Mouse (Mus musculus): ENCODE results near the gene Prr5l. TPM values are rescaled to one million over a fixed set of nuclear protein-coding genes. Genes with fewer than 3 reads are reported as not detected.

Gene Prr5l
- polyA plus RNA-seq, 1 experiment from 2014 or later, result 21.5 TPM

- H3K4me1 ChIP-seq (replicated peaks; ENCODE audit: control insufficient read depth, insufficient read depth, low read length), result peaks cover 3% of the 10 kb centered on the region; the same call in 1 of the 2 replicates
- H3K9me3 ChIP-seq (ENCODE audit: control insufficient read depth, low read length), result no peaks in the 10 kb centered on the region
- no peaks in the 10 kb centered on the region for H3K36me3 ChIP-seq (ENCODE audit: control insufficient read depth, insufficient read depth, low read length)
- ATAC-seq (replicated peaks; ENCODE audit: low FRiP score) (no peak), DNase-seq (ENCODE audit: low spot score) (no peak)
- H3K4me2 ChIP-seq (ENCODE audit: low read depth, low read length, severe bottlenecking), result no peak overlapping the region
- H3K27me3 ChIP-seq (ENCODE audit: control insufficient read depth, insufficient read depth, low read length), result no peaks in the 10 kb centered on the region
- WGBS, result 85% methylated on average over 15 of the region's 15 CpGs
- H3K27ac ChIP-seq (ENCODE audit: low read depth, low read length), result no peak overlapping the region
- no peak overlapping the region for H3K4me3 ChIP-seq (ENCODE audit: low read depth, low read length)
- H3K9ac ChIP-seq (ENCODE audit: low read length), result no peak overlapping the region
Measured at GRCm38 (mm10) chr2:101909326-101910080, 26.7 kb upstream of the Prr5l start.

GRCm38 (mm10) chr2:101908773-101909172, 25.9 kb upstream of the Prr5l start:
- Histone ChIP-seq H3K4me3 (ENCODE audit: low read depth, low read length) (no peak overlapping the region), H3K36me3 (ENCODE audit: control insufficient read depth, insufficient read depth, low read length) (no peaks in the 10 kb centered on the region), H3K4me2 (ENCODE audit: low read depth, low read length, severe bottlenecking) (no peak overlapping the region), H3K9me3 (ENCODE audit: control insufficient read depth, low read length) (no peaks in the 10 kb centered on the region), H3K27ac (ENCODE audit: low read depth, low read length) (no peak overlapping the region), H3K4me1 (replicated peaks; ENCODE audit: control insufficient read depth, insufficient read depth, low read length) (peaks cover 3% of the 10 kb centered on the region; the same call in 1 of the 2 replicates), H3K27me3 (ENCODE audit: control insufficient read depth, insufficient read depth, low read length) (no peaks in the 10 kb centered on the region), H3K9ac (ENCODE audit: low read length) (no peak overlapping the region)
- no peak for DNase-seq (ENCODE audit: low spot score)
- 73% methylated on average over 13 of the region's 13 CpGs for WGBS
- no peak for ATAC-seq (replicated peaks; ENCODE audit: low FRiP score)

DNA sequence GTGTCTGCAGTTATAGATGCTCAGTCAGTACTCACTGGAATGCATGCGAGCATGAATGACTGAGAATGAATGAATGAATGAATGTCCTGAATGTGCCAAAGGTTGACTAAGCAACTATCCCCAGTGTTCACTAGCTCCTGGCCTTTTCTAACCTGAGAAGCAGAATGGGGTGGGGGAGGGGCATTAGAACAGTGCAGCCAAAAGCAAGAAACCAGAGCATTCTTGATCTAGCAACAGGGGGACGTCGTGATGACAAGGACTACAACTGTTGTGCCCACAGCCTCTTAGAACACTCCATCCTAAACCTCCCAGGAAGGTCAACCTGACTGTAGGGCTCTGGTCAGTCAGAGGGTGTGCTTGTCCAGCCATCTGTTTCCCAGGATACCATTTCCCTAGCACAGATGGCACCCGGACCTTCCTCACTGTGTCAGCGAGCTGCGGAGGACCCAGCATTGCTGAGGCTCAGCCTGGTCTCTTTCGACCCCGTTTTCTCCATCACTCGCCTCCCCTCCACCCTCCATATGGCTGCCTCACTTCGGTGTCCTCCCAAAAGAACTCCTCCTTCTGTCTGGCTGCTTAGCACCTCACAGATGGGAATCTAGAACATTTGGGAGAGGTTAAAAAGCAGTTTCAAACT, 24.7 kb upstream of the Prr5l start:
- WGBS, result 75% methylated on average over 10 of the region's 10 CpGs
- Histone ChIP-seq H3K4me1 (replicated peaks; ENCODE audit: control insufficient read depth, insufficient read depth, low read length) (peaks cover 3% of the 10 kb centered on the region; the same call in 1 of the 2 replicates), H3K27ac (ENCODE audit: low read depth, low read length) (no peak overlapping the region), H3K4me3 (ENCODE audit: low read depth, low read length) (no peak overlapping the region), H3K9ac (ENCODE audit: low read length) (no peak overlapping the region), H3K36me3 (ENCODE audit: control insufficient read depth, insufficient read depth, low read length) (no peaks in the 10 kb centered on the region), H3K4me2 (ENCODE audit: low read depth, low read length, severe bottlenecking) (no peak overlapping the region), H3K27me3 (ENCODE audit: control insufficient read depth, insufficient read depth, low read length) (no peaks in the 10 kb centered on the region), H3K9me3 (ENCODE audit: control insufficient read depth, low read length) (no peaks in the 10 kb centered on the region)
- ATAC-seq (replicated peaks; ENCODE audit: low FRiP score), result 0 out of 2 replicates have a peak, but pooled peaks have one; percentile 3
- no peak for DNase-seq (ENCODE audit: low spot score)

GRCm38 (mm10) chr2:101906379-101906690, 23.5 kb upstream of the Prr5l start:
- DNase-seq (ENCODE audit: low spot score) (no peak), ATAC-seq (replicated peaks; ENCODE audit: low FRiP score) (peak; percentile 57)
- 57% methylated on average over 5 of the region's 5 CpGs for WGBS
- no peak overlapping the region for H3K4me2 ChIP-seq (ENCODE audit: low read depth, low read length, severe bottlenecking)
- peaks cover 3% of the 10 kb centered on the region; the same call in 1 of the 2 replicates for H3K4me1 ChIP-seq (replicated peaks; ENCODE audit: control insufficient read depth, insufficient read depth, low read length)
- no peak overlapping the region for H3K4me3 ChIP-seq (ENCODE audit: low read depth, low read length)
- H3K27me3 ChIP-seq (ENCODE audit: control insufficient read depth, insufficient read depth, low read length), result no peaks in the 10 kb centered on the region
- no peak overlapping the region for H3K27ac ChIP-seq (ENCODE audit: low read depth, low read length)
- no peaks in the 10 kb centered on the region for H3K36me3 ChIP-seq (ENCODE audit: control insufficient read depth, insufficient read depth, low read length)
- H3K9ac ChIP-seq (ENCODE audit: low read length), result no peak overlapping the region; the same call in 1 of the 2 replicates
- no peaks in the 10 kb centered on the region for H3K9me3 ChIP-seq (ENCODE audit: control insufficient read depth, low read length)

- no peak overlapping the region for H3K4me3 ChIP-seq (ENCODE audit: low read depth, low read length)
- no peaks in the 10 kb centered on the region for H3K9me3 ChIP-seq (ENCODE audit: control insufficient read depth, low read length)
- H3K4me2 ChIP-seq (ENCODE audit: low read depth, low read length, severe bottlenecking), result peak overlapping the region; percentile 34
- DNase-seq (ENCODE audit: low spot score) (peak; percentile 91), ATAC-seq (replicated peaks; ENCODE audit: low FRiP score) (peak; percentile 75)
- WGBS, result 24% methylated on average over 21 of the region's 21 CpGs
- H3K27ac ChIP-seq (ENCODE audit: low read depth, low read length), result no peak overlapping the region; the same call in 1 of the 2 replicates
- H3K36me3 ChIP-seq (ENCODE audit: control insufficient read depth, insufficient read depth, low read length), result no peaks in the 10 kb centered on the region
- H3K27me3 ChIP-seq (ENCODE audit: control insufficient read depth, insufficient read depth, low read length), result no peaks in the 10 kb centered on the region
- H3K4me1 ChIP-seq (replicated peaks; ENCODE audit: control insufficient read depth, insufficient read depth, low read length), result peaks cover 3% of the 10 kb centered on the region; the same call in 1 of the 2 replicates
- H3K9ac ChIP-seq (ENCODE audit: low read length), result peak overlapping the region; percentile 44
Measured at GRCm38 (mm10) chr2:101905534-101906378, 22.9 kb upstream of the Prr5l start.

- no peak overlapping the region for H3K4me2 ChIP-seq (ENCODE audit: low read depth, low read length, severe bottlenecking)
- DNase-seq (ENCODE audit: low spot score) (no peak), ATAC-seq (replicated peaks; ENCODE audit: low FRiP score) (no peak)
- H3K27me3 ChIP-seq (ENCODE audit: control insufficient read depth, insufficient read depth, low read length), result no peaks in the 10 kb centered on the region
- H3K4me1 ChIP-seq (replicated peaks; ENCODE audit: control insufficient read depth, insufficient read depth, low read length), result peaks cover 3% of the 10 kb centered on the region; the same call in 1 of the 2 replicates
- H3K27ac ChIP-seq (ENCODE audit: low read depth, low read length), result no peak overlapping the region
- no peaks in the 10 kb centered on the region for H3K36me3 ChIP-seq (ENCODE audit: control insufficient read depth, insufficient read depth, low read length)
- no peak overlapping the region for H3K9ac ChIP-seq (ENCODE audit: low read length)
- 78% methylated on average over 4 of the region's 4 CpGs for WGBS
- H3K9me3 ChIP-seq (ENCODE audit: control insufficient read depth, low read length), result no peaks in the 10 kb centered on the region
- no peak overlapping the region for H3K4me3 ChIP-seq (ENCODE audit: low read depth, low read length)
Measured at GRCm38 (mm10) chr2:101902196-101902595, 19.4 kb upstream of the Prr5l start.

DNA sequence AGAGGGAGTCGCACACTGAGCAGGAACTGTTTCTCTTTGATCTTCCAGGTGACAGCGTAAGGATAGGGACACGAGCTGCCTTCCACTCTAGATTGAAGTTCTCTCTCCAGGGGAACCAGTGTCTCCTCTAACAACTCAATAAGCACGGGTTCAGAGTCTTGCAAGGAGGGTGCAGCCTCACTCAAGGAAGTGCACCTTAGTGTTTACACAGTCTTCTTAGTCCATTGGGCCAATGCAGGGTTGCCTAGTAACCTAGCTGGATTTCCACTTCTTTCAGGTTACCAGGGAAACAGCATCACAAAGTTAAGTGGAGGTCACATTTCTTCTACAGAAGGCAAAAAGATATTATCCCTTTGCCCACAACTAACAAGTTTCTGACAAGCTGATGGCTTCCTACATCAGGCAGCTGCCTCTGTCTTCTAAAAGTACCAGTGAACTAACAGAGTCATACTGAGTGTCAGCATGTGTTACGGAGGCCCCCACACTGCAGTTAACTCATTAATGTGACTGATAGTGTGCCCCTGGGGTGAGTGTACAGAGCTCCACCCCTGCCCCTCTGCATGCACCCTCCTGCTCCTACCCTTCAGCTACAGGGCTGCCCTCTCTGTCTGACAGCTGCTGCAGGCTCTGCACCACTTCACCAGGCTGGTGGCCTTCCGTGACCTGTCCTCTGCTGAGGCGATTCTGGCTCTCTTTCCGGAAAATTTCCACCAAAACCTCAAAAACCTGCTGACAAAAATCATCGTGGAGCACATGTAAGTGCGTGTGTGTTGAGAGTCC, 13.8 kb upstream of the Prr5l start:
- Histone ChIP-seq H3K9me3 (ENCODE audit: control insufficient read depth, low read length) (no peaks in the 10 kb centered on the region), H3K27ac (ENCODE audit: low read depth, low read length) (no peak overlapping the region), H3K4me3 (ENCODE audit: low read depth, low read length) (no peak overlapping the region), H3K27me3 (ENCODE audit: control insufficient read depth, insufficient read depth, low read length) (no peaks in the 10 kb centered on the region), H3K9ac (ENCODE audit: low read length) (no peak overlapping the region), H3K4me1 (replicated peaks; ENCODE audit: control insufficient read depth, insufficient read depth, low read length) (no peaks in the 10 kb centered on the region), H3K36me3 (ENCODE audit: control insufficient read depth, insufficient read depth, low read length) (no peaks in the 10 kb centered on the region), H3K4me2 (ENCODE audit: low read depth, low read length, severe bottlenecking) (no peak overlapping the region)
- WGBS, result 82% methylated on average over 10 of the region's 10 CpGs
- no peak for DNase-seq (ENCODE audit: low spot score)
- ATAC-seq (replicated peaks; ENCODE audit: low FRiP score), result no peak

GRCm38 (mm10) chr2:101894126-101894525, 11.3 kb upstream of the Prr5l start:
- H3K9ac ChIP-seq (ENCODE audit: low read length), result no peak overlapping the region
- no peak overlapping the region for H3K4me2 ChIP-seq (ENCODE audit: low read depth, low read length, severe bottlenecking)
- no peaks in the 10 kb centered on the region for H3K36me3 ChIP-seq (ENCODE audit: control insufficient read depth, insufficient read depth, low read length)
- H3K4me3 ChIP-seq (ENCODE audit: low read depth, low read length), result no peak overlapping the region
- 95% methylated on average over 3 of the region's 3 CpGs for whole genome bisulfite sequencing
- ATAC-seq (replicated peaks; ENCODE audit: low FRiP score) (no peak), DNase-seq (ENCODE audit: low spot score) (no peak)
- H3K27ac ChIP-seq (ENCODE audit: low read depth, low read length), result no peak overlapping the region
- no peaks in the 10 kb centered on the region for H3K4me1 ChIP-seq (replicated peaks; ENCODE audit: control insufficient read depth, insufficient read depth, low read length)
- no peaks in the 10 kb centered on the region for H3K27me3 ChIP-seq (ENCODE audit: control insufficient read depth, insufficient read depth, low read length)
- H3K9me3 ChIP-seq (ENCODE audit: control insufficient read depth, low read length), result no peaks in the 10 kb centered on the region
